Mouse (Mus musculus): ENCODE measurements around the gene Fgfr2.
"Not testable (repeated sequence)": the region's sequence is repeated elsewhere in the genome, so short reads cannot be mapped to it uniquely, and the experiment has no call there.

Gene Fgfr2

DNA sequence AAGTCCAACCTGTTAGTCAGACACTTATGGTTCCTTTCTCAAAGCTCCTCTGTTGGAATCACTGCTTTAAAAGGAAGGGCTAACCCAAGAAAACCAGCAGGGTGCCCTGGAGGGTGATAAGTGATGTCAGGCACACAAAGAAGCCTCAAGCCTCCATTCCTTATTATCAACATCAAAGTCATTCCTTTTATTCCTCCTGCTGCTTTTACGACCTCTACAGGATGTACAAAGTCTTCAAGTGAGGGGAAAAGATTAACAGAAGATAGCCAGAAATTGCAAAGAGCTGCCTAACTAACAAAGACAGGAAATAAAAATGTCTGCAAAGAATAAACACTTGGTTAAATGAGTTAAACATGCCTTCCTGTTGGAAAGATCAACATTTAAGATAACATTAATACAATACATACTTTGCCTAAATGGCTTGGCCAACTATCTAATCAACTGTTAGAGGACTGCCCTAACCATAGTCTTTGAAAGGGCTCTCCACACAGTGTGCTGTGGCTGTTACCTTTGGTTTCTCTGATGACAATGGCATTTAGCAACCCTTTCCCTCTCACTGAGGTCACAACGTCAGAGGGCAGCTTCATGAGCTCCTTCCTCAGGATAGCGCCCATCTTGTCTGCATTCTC, 563.9 kb downstream of the Fgfr2 start:
- DNase-seq = no peak

DNA sequence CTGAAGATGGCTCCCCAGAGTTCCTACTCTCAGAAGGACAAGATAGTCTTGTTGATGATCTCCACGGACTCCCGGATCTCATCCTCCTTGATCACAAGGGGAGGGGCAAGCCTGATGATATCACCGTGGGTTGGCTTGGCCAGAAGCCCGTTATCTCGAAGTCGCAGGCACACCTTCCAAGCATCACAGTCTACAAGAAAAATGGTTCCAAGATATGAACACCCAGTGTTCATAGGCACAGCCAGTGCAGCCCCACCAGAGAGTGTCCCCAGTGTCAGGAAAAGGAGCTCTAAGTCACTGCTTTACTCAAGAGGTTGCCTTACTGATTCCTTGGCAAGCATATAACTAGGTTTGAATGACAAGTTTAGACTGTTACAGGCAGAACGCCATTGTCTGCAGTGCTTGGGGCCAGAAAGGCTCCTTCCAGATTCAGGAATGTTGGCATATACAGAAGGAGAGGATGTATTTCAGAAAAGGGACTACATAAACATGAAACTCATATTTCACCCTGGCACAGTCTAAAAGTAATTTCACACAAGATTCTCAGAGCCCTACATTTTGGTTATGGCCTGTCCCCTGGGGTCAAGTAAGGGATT, 564.9 kb downstream of the Fgfr2 start:
- no peak for DNase-seq

DNA sequence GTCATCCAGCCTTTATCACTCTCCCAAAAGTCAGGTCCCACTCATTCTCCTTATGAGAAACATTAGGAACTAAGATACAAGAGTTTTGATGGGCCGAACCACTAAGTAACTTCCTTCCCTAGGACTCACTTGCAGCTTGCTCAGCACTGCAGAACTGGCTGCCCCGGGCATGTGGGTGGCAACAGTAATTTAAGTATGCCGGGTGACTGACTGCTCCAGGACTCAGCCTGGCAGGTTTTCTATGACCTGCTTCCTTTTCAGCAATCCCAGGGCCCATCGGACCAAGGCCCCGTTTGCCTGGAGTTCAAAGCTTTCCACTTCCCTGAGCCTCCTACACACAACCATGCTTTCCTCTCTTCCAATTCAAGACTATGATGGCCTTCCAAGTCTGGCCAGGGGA, 566.6 kb downstream of the Fgfr2 start:
- no peak for DNase-seq

DNA sequence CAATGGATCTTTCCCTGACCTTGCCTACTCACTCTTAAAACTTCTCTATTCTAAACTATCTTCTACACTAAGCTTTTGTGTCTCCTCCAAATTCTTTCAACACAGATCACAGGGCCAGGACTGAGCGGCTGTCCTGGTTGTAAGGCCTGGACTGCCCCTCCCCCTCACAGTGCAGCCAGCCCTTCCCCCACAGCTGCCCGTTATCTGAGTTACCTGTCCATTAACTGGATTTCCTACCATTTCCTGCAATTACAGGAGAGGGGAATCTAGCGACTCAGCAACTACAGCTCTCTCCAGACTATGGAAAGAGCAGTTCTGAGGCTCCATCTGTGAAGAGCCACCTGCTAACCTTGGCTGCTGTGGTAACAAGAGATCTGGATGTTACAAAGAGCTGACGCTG, 567.2 kb downstream of the Fgfr2 start:
- DNase-seq = no peak

DNA sequence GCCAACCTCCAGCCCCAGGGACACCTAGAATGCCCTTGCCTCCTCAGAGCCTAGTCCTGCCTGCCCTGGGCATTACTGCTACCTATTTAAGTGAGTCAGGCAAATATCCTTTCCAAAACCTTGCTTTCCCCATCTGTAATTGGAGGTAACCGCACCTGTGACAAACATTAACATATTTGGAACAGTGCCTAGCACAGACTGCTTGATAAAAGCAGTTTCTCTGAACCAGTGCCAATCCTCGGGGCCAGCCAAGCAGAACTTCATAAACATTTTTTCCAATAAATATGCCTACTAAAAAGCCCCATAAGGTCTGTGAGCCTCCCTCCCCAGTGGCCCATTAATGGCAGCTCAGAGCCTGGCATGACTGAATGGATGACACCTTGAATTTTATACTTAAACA, 569.1 kb downstream of the Fgfr2 start:
- peak; percentile 52 for DNase-seq

DNA sequence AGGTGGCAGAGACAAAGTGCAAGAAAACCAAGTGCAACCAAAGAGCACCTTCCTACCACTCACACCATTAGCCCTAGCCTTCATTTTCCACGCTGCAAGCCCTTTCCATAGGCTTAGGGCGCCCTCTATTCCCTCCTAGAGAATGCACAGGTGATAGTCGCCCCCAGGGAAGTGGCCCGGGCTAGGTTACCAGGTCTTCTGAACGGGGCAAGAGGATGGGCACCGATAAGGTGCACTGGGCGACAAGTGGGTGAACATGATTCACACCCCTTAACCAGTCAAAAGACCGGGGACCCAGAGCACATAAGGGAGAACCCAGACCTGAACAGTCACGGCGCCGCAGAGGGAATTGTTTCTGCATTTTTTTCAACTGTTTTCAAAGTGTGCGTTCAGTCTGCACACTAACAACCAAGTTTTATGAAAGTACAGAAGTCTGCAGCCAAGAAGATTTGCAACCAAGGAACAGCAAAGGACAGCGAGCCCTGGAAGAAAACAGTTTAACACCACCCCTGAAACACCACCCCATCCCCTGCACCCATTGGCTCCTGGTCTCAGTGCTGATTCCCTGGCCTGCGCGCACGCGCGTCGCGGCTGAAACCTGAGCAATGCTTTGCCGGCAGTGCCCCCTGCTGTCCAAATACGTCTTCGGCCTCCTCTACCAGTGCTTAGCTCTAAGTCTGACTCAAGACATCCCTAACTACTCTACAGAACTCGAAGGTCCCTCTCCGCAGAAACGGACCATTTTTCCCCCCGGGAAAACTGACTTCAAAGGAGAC, 571.6 kb downstream of the Fgfr2 start:
- peak; percentile 96 for DNase-seq

DNA sequence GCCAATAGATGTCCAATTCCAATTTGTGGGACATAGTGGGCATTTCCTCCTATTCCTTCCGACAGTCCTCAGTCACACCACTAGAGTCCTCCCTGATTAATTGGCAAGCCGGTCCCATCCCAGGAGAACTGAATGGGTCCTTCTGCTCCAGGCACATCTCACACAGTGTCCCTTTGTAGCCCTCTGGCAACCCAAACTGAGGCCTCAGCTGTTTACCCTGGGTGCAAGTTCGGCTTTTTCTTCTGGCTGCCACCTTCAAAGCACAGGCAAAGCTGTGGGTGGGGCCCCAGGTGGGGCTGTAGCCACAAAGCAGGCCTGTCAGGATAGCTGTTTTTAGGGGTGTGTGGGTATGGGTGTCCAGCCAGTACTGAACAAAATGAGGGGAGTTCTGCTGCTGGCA, 576.0 kb downstream of the Fgfr2 start:
- no peak for DNase-seq

DNA sequence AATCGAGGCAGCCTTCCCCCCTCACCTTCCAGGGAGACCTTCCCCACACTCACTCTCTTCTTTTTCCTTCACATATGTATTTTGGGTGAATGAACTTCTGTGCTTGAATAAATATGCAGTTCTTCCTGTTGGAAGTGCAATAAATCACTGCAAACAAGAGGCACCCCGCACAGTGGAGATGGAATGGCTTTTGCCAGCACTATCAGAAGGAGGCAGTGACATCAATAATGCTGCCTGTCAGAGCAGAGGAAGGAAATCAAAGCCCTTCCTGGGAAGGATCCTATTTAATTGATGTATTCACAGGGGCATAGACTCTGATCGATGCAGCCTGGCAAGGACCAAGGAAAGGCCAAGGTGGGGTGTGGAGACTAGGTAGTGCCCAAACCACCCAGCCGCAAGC, 580.7 kb downstream of the Fgfr2 start:
- no peak for DNase-seq

DNA sequence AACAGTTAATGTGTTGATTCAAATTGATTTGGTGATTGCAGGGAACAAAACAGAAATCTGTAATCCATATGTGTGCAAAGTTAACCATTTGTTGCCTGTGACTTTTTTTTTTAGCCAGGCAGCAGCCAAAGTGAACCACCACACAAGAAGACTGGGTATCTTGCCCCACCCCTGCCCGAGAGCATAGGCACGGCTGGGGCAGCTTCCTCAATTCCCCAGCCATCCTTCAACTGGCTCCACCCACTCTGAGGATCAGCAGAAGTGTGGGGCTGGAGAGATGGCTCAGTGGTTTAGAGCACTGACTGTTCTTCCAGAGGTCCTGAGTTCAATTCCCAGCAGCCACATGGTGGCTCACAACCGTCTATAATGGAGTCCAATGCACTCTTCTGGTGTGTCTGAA, 581.6 kb downstream of the Fgfr2 start:
- no peak for DNase-seq

DNA sequence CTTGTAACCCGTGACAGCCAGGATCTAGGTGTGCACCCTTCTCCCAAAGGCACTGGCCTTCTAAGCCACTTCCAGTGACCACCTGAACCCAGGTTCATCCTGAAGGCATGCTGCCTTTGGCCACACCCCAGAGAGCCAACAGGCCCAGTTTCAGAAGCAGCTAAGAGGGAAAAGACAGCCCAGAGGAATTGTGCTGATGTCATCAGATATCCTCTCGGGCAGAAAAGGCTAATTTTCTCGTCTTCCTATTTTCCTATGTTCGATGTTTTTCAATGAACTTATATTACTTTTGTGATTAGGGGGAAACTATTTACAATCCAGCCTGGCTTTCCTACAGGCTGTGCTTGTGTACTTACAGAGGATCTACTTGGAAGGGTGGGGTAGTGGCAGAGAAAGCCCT, 582.6 kb downstream of the Fgfr2 start:
- no peak for DNase-seq

DNA sequence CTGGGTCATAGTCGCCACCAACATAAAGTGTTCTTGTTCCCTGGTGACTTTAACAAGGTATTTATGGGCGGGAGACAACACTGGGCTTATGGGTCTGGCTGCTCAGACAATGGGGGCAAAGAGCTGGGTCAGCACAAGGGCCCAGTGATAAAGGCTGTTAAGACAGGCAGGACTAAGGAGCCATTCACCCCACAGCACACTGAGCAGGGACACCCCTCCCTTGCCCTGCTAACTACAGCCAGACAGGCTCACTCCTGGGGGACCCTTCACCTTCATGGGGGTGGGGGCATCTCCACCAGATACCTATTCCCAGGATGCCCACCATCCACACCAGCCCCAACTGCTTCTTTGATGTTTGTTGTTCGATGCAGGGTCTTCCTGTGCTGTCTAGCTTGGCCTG, 593.9 kb downstream of the Fgfr2 start:
- no peak for DNase-seq

DNA sequence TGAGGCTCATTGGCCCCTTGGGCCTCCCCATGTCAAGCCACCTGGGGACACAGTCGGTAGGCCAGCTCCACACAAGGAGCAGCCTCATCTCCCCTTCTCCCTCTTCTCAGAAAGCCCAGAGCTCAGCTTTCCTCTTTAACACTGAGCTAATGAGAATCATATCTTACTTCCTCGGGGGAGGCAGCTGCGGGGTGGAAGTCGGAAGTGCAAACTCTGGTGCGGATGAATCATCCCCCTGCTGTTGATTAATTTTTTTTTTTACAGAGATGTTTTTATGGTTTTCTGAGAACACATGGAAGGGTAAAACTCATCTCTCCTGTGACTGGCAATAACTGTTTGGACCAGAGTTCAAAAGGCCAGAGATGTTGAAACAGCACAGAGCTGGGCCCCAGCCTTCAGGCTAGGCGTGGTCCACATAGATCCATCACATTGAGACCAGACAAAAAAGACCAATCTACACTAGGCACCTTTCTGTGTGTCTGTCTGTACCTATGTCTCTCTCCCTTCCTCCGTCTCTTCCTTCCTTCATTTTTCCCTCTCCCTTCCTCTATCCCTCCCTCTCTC, 609.6 kb downstream of the Fgfr2 start:
- DNase-seq = no peak

DNA sequence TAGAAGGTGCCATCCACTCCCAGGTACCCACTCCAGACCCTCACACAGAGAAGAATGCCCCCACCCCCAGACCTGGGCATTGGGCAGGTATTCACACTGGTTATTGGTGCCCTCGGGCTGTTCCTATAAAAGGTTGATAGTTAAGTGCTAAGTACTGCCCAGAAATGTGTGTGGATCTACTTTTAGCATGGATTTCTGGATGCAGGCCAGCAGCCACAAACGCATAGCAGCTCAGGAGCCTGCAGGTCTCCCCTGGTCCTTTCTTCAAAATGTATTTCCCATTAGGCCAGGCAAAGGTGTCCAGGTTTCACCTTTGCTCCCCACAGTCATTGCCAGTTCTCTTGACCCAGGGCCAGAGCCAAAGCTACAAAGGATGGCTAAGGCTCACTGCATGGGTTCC, 614.0 kb downstream of the Fgfr2 start:
- DNase-seq = no peak

DNA sequence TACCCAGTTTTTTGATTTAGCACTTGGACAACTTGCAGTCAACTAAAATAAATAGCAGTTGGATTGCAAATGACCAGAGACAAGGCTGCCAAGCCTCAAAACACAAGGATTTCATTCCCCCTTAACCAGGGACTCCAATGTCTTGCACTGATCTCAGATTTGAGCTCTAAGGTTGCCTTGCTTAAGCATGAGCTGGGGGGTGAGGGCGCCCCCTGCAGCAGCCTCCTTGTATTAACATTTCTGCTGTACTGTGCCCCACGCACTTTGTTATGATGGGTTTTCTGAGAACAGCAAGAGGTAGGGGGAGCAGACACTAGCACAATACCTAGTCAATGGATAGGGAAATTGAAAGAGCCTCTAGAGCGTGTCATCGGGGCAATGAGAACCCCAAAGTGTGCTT, 615.8 kb downstream of the Fgfr2 start:
- peak; percentile 10 for DNase-seq

DNA sequence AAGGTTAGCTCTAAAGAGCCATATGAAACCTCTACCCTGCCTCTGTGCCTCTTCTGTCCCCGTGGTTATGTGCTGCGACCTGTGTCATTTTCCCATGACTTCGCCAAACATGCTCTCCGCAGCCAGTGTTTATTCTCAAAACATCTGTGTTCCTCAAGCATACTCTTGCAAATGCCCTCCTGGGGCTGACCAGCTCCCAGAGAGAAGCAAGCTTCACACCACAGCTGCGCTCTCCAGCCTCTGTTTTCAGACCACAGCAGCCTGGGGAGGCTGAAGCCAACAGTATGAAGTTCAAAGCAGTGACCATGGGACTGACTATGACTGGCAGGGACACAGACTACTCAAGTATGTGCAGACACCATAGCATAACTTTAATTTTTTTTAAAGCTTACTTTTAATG, 616.9 kb downstream of the Fgfr2 start:
- DNase-seq = no peak

DNA sequence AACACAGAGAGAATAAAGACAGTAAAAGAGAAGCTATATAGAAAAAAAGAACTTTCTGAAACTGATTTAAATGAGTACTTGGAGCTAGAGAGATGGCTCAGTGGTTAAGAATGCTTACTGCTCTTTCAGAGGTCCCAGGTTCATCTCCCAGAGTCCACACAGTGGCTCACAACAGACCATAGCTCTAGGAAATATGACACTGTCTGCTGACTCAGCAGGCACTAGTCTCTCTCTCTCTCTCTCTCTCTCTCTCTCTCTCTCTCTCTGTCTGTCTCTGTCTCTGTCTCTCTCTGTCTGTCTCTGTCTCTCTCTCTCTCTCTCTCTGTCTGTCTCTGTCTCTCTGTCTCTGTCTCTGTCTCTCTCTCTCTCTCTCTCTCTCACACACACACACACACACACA, 620.7 kb downstream of the Fgfr2 start:
- not testable (repeated sequence) for DNase-seq

DNA sequence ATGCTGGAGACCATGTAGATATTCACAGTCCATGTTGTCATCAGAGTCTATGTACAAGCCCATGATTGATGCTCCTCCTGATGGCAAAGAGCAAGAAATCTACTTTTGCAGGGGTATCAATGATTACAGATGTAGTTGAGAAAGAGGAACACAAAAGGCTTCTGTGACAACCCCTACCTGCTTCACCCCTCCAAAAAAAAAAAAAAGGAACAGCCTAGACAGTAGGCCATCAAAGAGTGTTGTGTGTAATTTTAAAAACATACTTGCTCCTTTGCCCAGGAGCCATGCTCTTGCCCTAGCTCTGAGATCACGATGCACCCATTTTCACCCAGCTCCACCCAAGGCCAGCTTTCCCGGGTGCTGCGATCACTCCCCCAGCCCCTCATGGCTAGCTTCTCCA, 626.0 kb downstream of the Fgfr2 start:
- DNase-seq = no peak

DNA sequence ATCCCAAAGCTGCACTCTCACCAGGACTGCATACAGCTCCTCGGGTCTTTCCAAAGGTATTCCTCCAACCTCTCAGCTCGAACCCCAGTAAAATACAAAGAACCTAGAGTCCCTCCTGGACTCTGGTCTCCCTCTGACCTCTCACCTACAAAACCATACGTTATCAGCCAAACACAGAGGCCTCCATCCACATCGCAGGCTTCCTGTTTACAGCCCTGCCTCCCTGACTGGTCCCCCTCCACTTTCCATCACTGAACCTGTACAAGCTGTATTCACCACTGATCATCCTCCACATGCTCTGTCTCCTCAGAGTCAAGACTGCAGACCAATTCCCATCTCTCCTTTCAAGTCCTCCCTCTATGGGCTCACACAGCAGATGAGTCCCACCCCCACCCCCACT, 628.9 kb downstream of the Fgfr2 start:
- DNase-seq = no peak

DNA sequence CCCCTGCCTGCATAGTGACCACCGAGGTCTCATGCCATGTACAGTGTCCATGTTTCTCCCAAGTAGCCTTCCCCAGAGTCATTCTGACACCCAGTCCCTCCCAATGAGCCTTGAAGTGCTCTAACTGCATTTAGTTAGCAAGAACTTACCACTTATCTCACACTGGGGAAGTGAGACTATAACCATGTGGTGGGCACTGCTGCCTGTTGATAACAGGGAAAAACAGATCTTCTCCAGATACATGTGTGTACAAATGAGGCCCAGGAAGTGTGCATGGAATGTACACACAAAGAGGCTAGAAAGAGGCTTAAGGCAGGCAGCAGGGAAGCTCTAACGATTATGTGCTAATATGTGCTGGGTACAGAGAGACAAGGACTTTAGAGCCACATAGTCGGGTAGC, 629.5 kb downstream of the Fgfr2 start:
- DNase-seq = no peak

DNA sequence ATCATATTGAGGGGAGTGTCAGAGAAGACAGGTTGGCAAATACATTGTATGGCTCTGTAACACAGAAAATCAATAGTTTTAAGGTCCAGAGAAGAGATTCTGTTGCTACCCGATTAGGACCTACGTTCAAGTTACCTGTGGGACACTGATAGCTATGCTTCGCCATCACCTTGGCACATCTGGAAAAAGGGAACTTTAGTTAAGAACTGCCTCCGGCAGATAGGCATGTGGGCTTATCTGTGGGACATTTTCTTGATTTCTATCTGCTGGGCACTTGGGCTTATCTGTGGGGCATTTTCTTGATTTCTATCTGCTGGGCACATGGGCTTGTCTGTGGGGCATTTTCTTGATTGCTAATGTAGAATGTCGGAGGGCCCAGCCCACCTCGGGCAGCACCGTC, 631.2 kb downstream of the Fgfr2 start:
- no peak for DNase-seq

DNA sequence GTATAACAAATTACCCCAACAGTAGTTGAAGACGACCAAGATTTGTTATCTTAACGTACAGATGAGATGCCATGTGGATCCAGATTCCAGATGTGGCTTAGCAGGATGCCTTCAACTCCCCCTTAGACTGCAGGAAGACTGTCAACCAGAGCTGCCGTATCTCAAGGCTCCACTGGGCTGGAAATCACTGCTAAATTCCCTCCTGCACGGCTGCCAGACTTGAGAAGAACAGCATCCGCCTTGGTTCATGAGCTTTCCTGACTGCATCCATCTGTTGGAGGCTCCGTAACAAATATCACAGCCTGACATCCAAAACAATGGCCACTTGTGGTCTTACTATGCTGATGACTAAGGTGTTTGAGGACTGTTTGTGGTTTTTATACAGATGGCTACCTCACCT, 635.8 kb downstream of the Fgfr2 start:
- DNase-seq = no peak

DNA sequence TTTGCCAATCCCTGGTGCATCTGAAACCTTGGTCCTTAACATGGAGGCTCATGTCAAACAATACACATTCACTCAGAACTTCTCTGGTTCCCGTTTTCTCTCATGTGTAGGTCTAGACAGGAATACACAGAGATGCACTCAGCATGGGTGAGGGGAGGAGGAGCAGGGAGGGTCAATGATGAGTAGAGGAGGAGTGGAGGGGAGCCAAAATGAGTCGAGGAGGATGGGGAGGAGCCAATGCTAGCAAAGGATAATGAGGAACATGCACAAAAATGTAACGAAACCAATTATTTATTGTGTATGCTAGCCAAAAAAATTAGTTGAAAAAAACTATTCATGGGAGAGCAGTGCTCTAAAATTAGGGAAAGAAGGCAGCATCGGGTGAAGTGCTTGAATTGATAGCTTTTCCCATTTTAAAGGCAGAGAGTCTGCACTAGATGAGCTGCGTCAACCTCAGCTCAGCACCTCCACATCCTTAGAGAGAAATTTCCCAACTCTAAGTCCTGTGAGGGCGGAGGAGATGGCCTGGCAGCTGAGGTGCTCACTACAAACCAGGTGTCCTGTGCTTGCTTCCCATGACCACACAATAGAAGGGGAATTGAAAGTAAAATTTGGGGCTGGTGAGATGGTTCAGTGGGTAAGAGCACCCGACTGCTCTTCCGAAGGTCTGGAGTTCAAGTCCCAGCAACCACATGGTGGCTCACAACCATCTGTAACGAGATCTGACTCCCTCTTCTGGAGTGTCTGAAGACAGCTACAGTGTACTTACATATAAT, 636.6 kb downstream of the Fgfr2 start:
- DNase-seq = no peak

DNA sequence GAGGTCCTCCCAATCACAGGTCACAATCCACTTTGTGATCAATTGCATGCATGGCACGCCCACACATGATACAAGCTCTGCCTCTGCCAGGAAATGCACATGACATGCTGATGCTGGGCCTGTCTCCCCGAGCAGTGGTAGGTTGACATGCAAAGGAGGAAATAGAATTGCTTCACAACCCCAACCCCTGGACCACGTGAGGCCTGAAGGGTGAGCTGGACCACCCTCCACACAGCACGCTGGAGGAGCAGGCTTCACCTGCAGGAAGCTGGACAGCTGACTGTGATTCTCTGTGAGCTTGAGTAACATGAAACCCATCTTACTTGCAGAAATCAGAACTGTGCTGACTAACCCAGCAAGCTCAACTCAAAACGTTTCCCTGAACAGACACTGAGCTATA, 638.7 kb downstream of the Fgfr2 start:
- no peak for DNase-seq

Data from kidney, adult 18-20 months (tissue).